27 mouse cellular contexts compared by ENCODE assay signal in genomic region chr16:59477955-59478354, GRCm38 (mm10).
"Had no signal": no experiment of that assay in that cellular context is flagged by ENCODE, and none has a peak within 500 bp of the region (broad histone marks: within the 10 kb centered on the region; RNA-seq: fewer than 3 reads in every experiment).

No protein-coding gene starts in this region.

- H3K36me3 ChIP-seq: hindbrain, embryonic 15.5 days had no signal

- H3K4me3 ChIP-seq: gastrocnemius, adult 2 months; heart, adult 2 months; heart, embryonic 13.5 days; heart, embryonic 15.5 days; hindbrain, embryonic 10.5 days; hindbrain, embryonic 13.5 days; hindbrain, embryonic 15.5 days; kidney, embryonic 15.5 days; limb, embryonic 13.5 days; limb, embryonic 15.5 days; liver, embryonic 12.5 days had no signal

- H3K27ac ChIP-seq: gastrocnemius, adult 2 months; heart, adult 2 months; heart, embryonic 13.5 days; heart, embryonic 15.5 days; hindbrain, embryonic 10.5 days; hindbrain, embryonic 13.5 days; hindbrain, embryonic 15.5 days; hindbrain, postnatal 0 days; kidney, embryonic 15.5 days; kidney, postnatal 0 days; limb, embryonic 13.5 days; limb, embryonic 15.5 days; liver, embryonic 12.5 days; liver, embryonic 14.5 days had no signal

- H3K4me2 ChIP-seq: heart, embryonic 11.5 days; heart, embryonic 13.5 days; heart, embryonic 15.5 days; hindbrain, embryonic 13.5 days; hindbrain, embryonic 15.5 days; kidney, embryonic 15.5 days; limb, embryonic 13.5 days; limb, embryonic 15.5 days; liver, embryonic 12.5 days had no signal

- H3K27me3 ChIP-seq: heart, embryonic 13.5 days; heart, embryonic 15.5 days; hindbrain, embryonic 13.5 days; hindbrain, embryonic 15.5 days; kidney, embryonic 15.5 days; limb, embryonic 13.5 days; limb, embryonic 15.5 days; liver, embryonic 12.5 days had no signal

- H3K9me3 ChIP-seq: heart, embryonic 13.5 days; heart, embryonic 15.5 days; hindbrain, embryonic 10.5 days; hindbrain, embryonic 13.5 days; hindbrain, embryonic 15.5 days; kidney, embryonic 15.5 days; limb, embryonic 13.5 days; limb, embryonic 15.5 days; liver, embryonic 12.5 days had no signal

- H3K4me1 ChIP-seq: hindbrain, embryonic 10.5 days; hindbrain, embryonic 13.5 days; hindbrain, embryonic 15.5 days had no signal

- DNase-seq: gastrocnemius, adult 2 months; gastrocnemius, postnatal 10 days; gastrocnemius, postnatal 25 days; heart, adult 2 months; heart, postnatal 4 days; kidney, adult 11 months; kidney, adult 2 months; kidney, adult 9 months; kidney, postnatal 14 days; kidney, postnatal 36 days; layer of hippocampus, adult 9-11 months; layer of hippocampus, postnatal 36 days; left cerebral cortex, postnatal 4 days; lung, adult 18-20 months had no signal

- ATAC-seq: hindbrain, postnatal 0 days; liver, embryonic 12.5 days had no signal

- H3K9ac ChIP-seq: heart, embryonic 13.5 days; heart, embryonic 15.5 days; hindbrain, embryonic 13.5 days; hindbrain, embryonic 15.5 days; kidney, embryonic 15.5 days; limb, embryonic 13.5 days; limb, embryonic 15.5 days; liver, embryonic 12.5 days; liver, embryonic 14.5 days had no signal
